Mouse (Mus musculus) limb, embryonic 11.5 days (tissue): ENCODE data around the gene Gucy2c. TPM values are rescaled to one million over a fixed set of nuclear protein-coding genes. Genes with fewer than 3 reads are reported as not detected.
A peak's percentile ranks its signal among the peaks of the same experiment; 100 is the strongest.
"Not testable (repeated sequence)": the region's sequence is repeated elsewhere in the genome, so short reads cannot be mapped to it uniquely, and the experiment has no call there.

ENCODE experiments used
- ATAC-seq: fragments of 200-750 bp; cut with Nextera tagmentation; 2 replicates; pipeline ENCODE4 v1.8.0; 2017; ENCODE audit warnings: low read depth; ENCODE audit not compliant: insufficient number of reproducible peaks, low FRiP score, low TSS enrichment
- DNase-seq: peaks from one replicate; pipeline ENCODE4 v3.0.0-alpha.2; 2015; ENCODE audit warnings: low spot score
- H3K27ac ChIP-seq: fragments of 300-500 bp; sonication (generic); replicated peaks from 2 replicates; pipeline ENCODE4 v1.5.1; 2014; ENCODE audit warnings: low read depth, mild to moderate bottlenecking, low read length
- H3K27me3 ChIP-seq: fragments of 300-500 bp; sonication (generic); 2 replicates; pipeline ENCODE4 v1.6.1; 2014; ENCODE audit warnings: mild to moderate bottlenecking, low read length, mixed read lengths; ENCODE audit not compliant: control insufficient read depth, insufficient read depth
- H3K36me3 ChIP-seq: fragments of 300-500 bp; sonication (generic); 2 replicates; pipeline ENCODE4 v1.6.1; 2014; ENCODE audit warnings: mild to moderate bottlenecking, low read length, moderate library complexity, mixed read lengths; ENCODE audit not compliant: control insufficient read depth, insufficient read depth
- H3K4me1 ChIP-seq: fragments of 300-500 bp; sonication (generic); 2 replicates; pipeline ENCODE4 v1.6.1; 2014; ENCODE audit warnings: low read length, mixed read lengths; ENCODE audit not compliant: control insufficient read depth, insufficient read depth
- H3K4me2 ChIP-seq: fragments of 300-500 bp; sonication (generic); 2 replicates; pipeline ENCODE4 v1.6.1; 2014; ENCODE audit warnings: low read depth, mild to moderate bottlenecking, moderate library complexity; ENCODE audit not compliant: severe bottlenecking
- H3K4me3 ChIP-seq: fragments of 300-500 bp; sonication (generic); 2 replicates; pipeline ENCODE4 v1.5.1; 2014; ENCODE audit warnings: low read depth, low read length
- H3K9ac ChIP-seq: fragments of 300-500 bp; sonication (generic); 2 replicates; pipeline ENCODE4 v1.6.1; 2014; ENCODE audit warnings: mild to moderate bottlenecking, low read length
- H3K9me3 ChIP-seq: fragments of 300-500 bp; sonication (generic); 2 replicates; pipeline ENCODE4 v1.6.1; 2016; ENCODE audit warnings: low read length; ENCODE audit not compliant: control insufficient read depth
- WGBS: fragments of 180-500 bp; shearing (Covaris S2); extraction: QIAGEN DNeasy Blood & Tissue Kit; methylation state at CpG from one replicate; pipeline ENCODE4 v1.1.7; 2014; 5-methylcytosine and 5-hydroxymethylcytosine counted together
- polyA plus RNA-seq: library from polyadenylated mRNA; unstranded; fragments of >200 nt; fragmentation: Nextera tagmentation; extraction: Ambion mirVana; gene quantifications from 2 replicates; pipeline ENCODE4 v1.2.1, GENCODE M21; 2014

Gene Gucy2c
- polyA plus RNA-seq, 1 experiment from 2014 or later, result 0.35 TPM

DNA sequence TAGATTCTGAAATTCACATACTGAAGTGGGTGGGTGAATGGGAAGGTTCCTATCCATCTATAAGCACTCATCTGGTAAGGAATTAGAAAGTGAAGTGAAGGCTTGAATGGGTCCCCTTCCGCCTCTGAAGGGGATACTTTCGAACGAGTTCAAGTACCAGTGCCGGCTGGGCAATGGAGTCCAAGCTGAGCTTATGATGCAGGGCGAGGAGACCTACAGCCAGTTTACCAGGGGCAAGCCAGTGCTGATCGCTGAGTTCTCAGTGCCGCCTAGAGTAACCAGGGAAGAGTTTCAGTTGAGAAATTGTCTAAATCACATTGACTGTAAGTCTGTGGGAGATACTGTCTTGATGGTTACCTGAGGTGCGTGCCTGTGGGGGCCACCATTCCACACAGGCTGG is 19.1 kb upstream of the Gucy2c start:
- DNase-seq (peak; percentile 18), ATAC-seq (no peak)
- no peak overlapping the region for H3K4me2 ChIP-seq
- peaks cover 7% of the 10 kb centered on the region; the same call in 1 of the 2 replicates for H3K4me1 ChIP-seq
- no peaks in the 10 kb centered on the region for H3K27me3 ChIP-seq
- no peaks in the 10 kb centered on the region for H3K9me3 ChIP-seq
- 92% methylated on average over 8 of the region's 8 CpGs for WGBS
- no peak overlapping the region for H3K9ac ChIP-seq
- no peak overlapping the region for H3K4me3 ChIP-seq
- no peak overlapping the region for H3K27ac ChIP-seq
- no peaks in the 10 kb centered on the region for H3K36me3 ChIP-seq

DNA sequence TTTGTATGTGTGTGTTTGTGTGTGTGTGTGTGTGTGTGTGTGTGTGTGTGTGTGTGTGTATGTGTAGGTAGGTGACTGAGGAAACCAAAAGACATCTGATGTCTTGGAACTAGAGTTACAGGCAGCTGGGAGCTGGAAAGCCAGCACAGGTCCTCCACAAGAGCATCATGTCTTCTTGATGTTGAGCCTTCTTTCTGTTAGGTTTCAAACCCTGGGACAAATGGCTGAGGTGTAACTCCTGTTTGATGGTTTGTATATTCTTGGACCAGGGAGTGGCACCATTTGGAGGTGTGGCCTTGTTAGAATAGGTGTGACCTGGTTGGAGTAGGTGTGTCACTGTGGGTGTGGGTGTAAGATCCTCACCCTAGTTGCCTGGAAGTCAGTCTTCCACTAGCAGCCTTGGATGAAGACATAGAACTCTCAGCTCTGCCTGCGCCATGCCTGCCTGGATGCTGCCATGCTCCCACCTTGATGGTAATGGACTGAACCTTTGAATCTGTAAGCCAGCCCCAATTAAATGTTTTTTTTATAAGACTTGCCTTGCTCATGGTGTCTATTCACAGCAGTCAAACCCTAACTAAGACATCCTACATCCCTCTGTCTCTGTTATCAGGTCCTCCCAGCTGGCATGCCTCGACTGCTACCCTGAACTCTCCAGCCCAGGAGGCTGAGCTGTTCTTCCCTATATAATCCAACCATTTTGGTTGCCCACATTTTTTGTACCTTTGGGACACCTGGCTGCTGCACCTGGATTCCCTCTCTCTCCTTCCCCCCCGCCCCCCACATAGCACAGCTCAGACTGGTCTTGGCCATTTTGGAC is 16.5 kb upstream of the Gucy2c start:
- not testable (repeated sequence) for DNase-seq, H3K9me3 ChIP-seq, ATAC-seq, H3K4me3 ChIP-seq, H3K36me3 ChIP-seq, H3K27me3 ChIP-seq, H3K9ac ChIP-seq, H3K4me1 ChIP-seq, H3K4me2 ChIP-seq, H3K27ac ChIP-seq
- 83% methylated on average over 3 of the region's 3 CpGs for WGBS

DNA sequence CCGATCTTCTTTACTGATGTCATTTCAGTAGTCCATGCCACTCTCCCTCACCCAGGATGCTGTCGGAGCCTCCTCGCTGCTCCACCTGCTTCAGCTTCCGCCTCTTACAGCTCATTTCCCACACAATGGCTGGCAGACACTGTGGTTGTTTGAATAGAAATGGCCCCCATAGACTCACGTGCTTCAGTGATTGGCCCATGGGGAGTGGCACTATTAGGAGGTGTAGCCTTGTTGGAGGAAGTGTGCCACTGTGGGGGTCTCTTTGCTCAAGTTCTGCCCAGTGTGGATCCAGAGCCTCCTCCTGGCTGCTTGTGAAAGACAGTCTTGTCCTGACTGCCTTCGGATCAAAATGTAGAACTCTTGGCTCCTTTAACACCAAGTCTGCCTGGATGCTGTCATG is 14.3 kb upstream of the Gucy2c start:
- ATAC-seq, result no peak
- H3K4me2 ChIP-seq, result no peak overlapping the region

DNA sequence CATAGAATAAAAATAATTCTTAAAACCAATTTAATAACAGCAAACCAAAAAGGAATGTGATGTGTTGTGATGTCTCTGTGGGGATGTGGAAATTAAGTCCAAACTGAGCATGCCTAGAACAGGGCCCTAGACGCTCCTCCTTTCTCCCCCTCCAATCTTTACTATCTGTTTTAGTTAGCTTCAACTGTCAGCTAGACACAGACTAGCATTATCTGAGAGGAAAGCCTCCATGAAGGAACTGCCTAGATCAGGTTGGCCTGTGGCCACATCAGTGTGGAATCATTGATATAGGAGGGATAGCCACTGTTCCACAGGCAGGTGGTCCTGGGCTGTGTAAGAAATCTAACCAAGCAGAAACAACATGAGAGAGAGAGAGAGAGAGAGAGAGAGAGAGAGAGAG is 13.5 kb upstream of the Gucy2c start:
- H3K27ac ChIP-seq, result no peak overlapping the region
- DNase-seq, result no peak
- H3K4me1 ChIP-seq, result no peaks in the 10 kb centered on the region
- no peaks in the 10 kb centered on the region for H3K36me3 ChIP-seq
- no peak overlapping the region for H3K9ac ChIP-seq
- no peak for ATAC-seq
- no peak overlapping the region for H3K4me3 ChIP-seq
- 52% methylated on average over 1 of the region's 1 CpGs for WGBS
- H3K4me2 ChIP-seq, result no peak overlapping the region
- no peaks in the 10 kb centered on the region for H3K27me3 ChIP-seq
- H3K9me3 ChIP-seq, result no peaks in the 10 kb centered on the region

More for the DNA sequence above, 14.3 kb upstream of the Gucy2c start:
- Histone ChIP-seq H3K9me3 (no peaks in the 10 kb centered on the region), H3K36me3 (no peaks in the 10 kb centered on the region), H3K9ac (no peak overlapping the region), H3K4me3 (no peak overlapping the region), H3K4me1 (no peaks in the 10 kb centered on the region), H3K27me3 (no peaks in the 10 kb centered on the region), H3K27ac (no peak overlapping the region)
- no peak for DNase-seq
- 69% methylated on average over 6 of the region's 6 CpGs for WGBS

DNA sequence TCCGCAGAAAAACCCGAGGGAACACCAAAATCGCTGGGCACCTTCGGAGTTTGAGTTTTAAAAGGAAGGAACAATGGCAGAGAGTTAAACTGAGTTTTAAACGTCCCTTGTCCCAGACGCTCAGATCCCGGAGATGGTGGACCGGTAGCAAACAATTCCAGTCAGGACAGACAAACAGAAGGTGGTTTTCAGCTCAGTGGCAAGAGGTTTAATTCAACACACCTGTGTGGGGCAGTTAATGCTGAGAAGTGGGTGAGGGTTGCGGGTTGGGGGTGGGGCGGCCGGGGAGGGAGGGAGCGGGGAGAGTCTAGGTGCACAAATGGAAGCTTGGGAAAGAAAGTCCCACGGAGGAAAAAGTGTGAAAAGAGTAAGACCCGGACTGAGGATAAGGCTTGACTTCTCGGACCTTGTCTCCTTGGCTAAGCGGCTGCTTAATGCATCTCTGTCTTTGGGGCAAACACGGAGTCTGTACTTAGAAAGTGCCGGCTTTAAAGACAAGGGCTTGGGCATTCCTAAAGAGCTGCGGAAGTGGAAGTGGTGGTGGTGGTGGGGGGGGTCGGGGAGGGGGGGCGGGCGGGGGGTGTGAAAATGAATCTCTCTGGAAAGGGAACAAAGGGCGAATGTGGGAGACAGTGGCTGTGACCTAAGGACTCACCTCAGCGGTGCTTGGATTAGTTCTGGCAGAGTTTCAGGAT is 12.4 kb upstream of the Gucy2c start:
- Histone ChIP-seq H3K9me3 (no peaks in the 10 kb centered on the region), H3K27me3 (no peaks in the 10 kb centered on the region), H3K4me2 (peak overlapping the region; percentile 76), H3K9ac (peak overlapping the region; percentile 53), H3K4me3 (peak overlapping the region; percentile 33), H3K4me1 (no peaks in the 10 kb centered on the region), H3K36me3 (no peaks in the 10 kb centered on the region), H3K27ac (peak overlapping the region; percentile 80)
- DNase-seq (peak; percentile 53), ATAC-seq (0 out of 2 replicates have a peak, but pooled peaks have one; percentile 58)
- under 1% methylated on average over 24 of the region's 24 CpGs for WGBS

DNA sequence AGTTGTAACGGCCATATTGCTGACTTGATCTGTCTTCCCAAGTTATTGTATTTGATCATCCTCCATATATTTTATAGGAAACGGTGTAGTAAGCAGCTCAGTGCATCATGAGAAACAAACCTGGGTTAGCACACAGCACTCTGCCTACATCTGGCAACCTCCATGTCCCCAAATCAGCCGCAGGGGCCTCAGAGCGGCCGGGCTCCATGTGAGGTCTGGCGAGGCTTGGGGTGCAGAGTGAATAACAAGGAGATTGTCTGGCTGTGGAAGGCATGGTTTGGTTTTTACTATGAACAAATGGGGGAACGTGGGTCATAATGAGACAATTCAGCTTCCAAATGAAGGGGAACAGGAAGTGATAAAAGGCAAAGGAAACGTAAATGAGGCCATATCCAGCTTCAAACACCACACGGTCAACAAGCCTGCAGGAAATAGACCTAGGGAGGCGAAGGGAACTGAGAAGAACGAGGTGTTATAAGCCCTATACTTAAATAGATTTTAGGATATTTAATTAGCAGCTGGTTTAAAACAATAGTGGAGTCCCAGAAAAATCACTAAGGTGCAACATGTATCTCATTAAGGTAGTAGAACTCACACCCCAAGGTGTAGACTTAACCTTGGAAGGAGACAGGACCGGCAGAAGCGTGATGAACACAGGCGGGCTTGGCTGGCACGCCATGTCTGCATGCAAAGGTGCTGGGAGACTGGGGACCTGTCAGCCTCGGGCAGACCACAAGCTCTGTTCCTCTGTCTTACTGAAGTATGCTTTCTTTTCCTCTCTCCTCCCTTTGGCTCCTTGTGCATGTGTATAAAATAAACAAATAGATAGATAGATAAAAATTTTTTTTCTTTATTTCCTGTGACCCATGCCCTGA is 11.6 kb upstream of the Gucy2c start:
- Histone ChIP-seq H3K4me3 (peak overlapping the region; percentile 33), H3K27me3 (no peaks in the 10 kb centered on the region), H3K36me3 (no peaks in the 10 kb centered on the region), H3K4me2 (peak overlapping the region; percentile 76), H3K4me1 (no peaks in the 10 kb centered on the region), H3K9me3 (no peaks in the 10 kb centered on the region), H3K9ac (peak overlapping the region; percentile 53), H3K27ac (peak overlapping the region; percentile 80)
- ATAC-seq (peak; percentile 72), DNase-seq (peak; percentile 69)
- WGBS, result 14% methylated on average over 16 of the region's 16 CpGs

DNA sequence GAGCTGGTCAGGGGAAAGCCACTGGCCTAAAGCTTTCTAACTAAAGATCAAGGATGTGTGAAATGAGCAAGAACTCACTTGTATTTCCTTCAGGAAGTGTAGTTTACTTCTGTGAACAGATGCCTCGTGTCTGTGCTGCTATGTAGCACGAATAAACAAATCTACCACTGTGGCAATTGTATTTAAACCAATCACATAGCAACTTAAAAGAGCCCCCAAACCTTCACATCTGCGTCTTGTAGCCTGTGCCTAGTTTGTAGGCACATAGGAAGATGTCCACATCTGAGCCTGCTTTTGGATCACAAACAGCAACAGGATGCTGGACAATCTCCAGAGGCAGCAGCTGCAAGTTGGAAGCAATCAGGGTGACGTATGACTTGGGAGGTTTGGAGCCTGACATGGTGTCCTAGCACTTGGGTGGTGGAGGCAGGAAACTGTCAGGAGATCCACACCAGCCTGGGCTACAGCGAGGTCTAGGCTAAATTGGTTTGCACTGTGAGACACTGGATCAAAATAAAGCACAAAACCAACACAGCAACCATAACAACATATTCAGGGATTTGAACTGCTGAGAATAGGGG is 7.9 kb upstream of the Gucy2c start:
- no peaks in the 10 kb centered on the region for H3K36me3 ChIP-seq
- no peak overlapping the region for H3K27ac ChIP-seq
- H3K4me1 ChIP-seq, result no peaks in the 10 kb centered on the region
- 67% methylated on average over 5 of the region's 5 CpGs for WGBS
- no peak overlapping the region for H3K9ac ChIP-seq
- DNase-seq (no peak), ATAC-seq (no peak)
- no peaks in the 10 kb centered on the region for H3K27me3 ChIP-seq
- H3K9me3 ChIP-seq, result no peaks in the 10 kb centered on the region
- no peak overlapping the region for H3K4me2 ChIP-seq
- H3K4me3 ChIP-seq, result no peak overlapping the region

DNA sequence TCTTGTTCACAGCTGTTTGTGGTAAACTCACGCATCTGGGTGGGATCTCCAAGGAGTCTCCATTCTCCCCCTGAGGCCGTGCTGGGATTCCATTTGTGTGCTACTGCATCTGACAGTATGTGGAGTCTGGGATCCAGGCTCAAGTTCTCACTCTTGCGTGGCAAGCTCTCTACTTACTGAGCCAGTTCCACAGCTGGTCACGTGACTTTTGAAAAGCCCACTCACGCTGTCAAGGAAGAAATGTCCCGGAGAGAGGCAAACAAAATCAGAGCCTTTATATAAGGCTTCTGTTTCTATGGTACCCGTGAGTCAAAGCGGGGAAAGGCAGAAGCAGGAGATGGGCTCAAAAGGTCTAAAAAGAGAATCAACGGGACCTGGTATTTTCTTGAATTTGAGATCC is 1.2 kb upstream of the Gucy2c start:
- Histone ChIP-seq H3K4me2 (no peak overlapping the region), H3K9me3 (no peaks in the 10 kb centered on the region), H3K4me1 (no peaks in the 10 kb centered on the region), H3K9ac (no peak overlapping the region), H3K27me3 (no peaks in the 10 kb centered on the region), H3K27ac (no peak overlapping the region), H3K4me3 (no peak overlapping the region), H3K36me3 (no peaks in the 10 kb centered on the region)
- 88% methylated on average over 9 of the region's 9 CpGs for WGBS
- DNase-seq, result no peak
- no peak for ATAC-seq
